Mouse (Mus musculus) neural tube, embryonic 11.5 days (tissue): ENCODE results near the gene Hnrnph3. TPM values are rescaled to one million over a fixed set of nuclear protein-coding genes. Genes with fewer than 3 reads are reported as not detected.

ENCODE experiments used
- polyA plus RNA-seq: library from polyadenylated mRNA; unstranded; fragments of >200 nt; fragmentation: Nextera tagmentation; extraction: Ambion mirVana; gene quantifications from 2 replicates; pipeline ENCODE4 v1.2.1, GENCODE M21; 2014

Gene Hnrnph3
- polyA plus RNA-seq, 1 experiment from 2014 or later = 159 TPM

Other genes starting within 250 kb of the Hnrnph3 start
- 154 and 167 TPM in 2 replicates for gene Ccar1, start 231.9 kb downstream of the Hnrnph3 start, polyA plus RNA-seq
- 30.1 and 30.4 TPM in 2 replicates for gene Tet1, start 115.2 kb downstream of the Hnrnph3 start, polyA plus RNA-seq
- 11.6 and 12.1 TPM in 2 replicates for gene Slc25a16, start 103.6 kb downstream of the Hnrnph3 start, polyA plus RNA-seq
- gene Dna2, start 77.2 kb downstream of the Hnrnph3 start, polyA plus RNA-seq = 23.3 and 27.5 TPM in 2 replicates
- 20.1 and 22.7 TPM in 2 replicates for gene Rufy2, start 44.0 kb downstream of the Hnrnph3 start, polyA plus RNA-seq
- gene Pbld2, start 98 bp upstream of the Hnrnph3 start, polyA plus RNA-seq = 0.55 and 1.4 TPM in 2 replicates
- 0.99 and 1.4 TPM in 2 replicates for gene Pbld1, start 35.9 kb upstream of the Hnrnph3 start, polyA plus RNA-seq
- 0.49 and 0.89 TPM in 2 replicates for gene Atoh7, start 75.4 kb upstream of the Hnrnph3 start, polyA plus RNA-seq
- gene Mypn, start 179.7 kb upstream of the Hnrnph3 start, polyA plus RNA-seq = 0.28 and 0.90 TPM in 2 replicates
- gene Herc4, start 219.6 kb upstream of the Hnrnph3 start, polyA plus RNA-seq = 43.9 and 46.0 TPM in 2 replicates